Mouse (Mus musculus) heart, postnatal 10 days (tissue): ENCODE measurements around the gene Ccdc89. TPM values are rescaled to one million over a fixed set of nuclear protein-coding genes. Genes with fewer than 3 reads are reported as not detected.

Source experiments
- DNase-seq, 2 experiments: peaks; one replicate each; pipeline ENCODE4 v3.0.0; 2021
- intact Hi-C: fragments of 180-260 bp; cut with DNase I; formaldehyde crosslinking; loops from one replicate; pipeline ENCODE4 v1.15.1; 2025
- total RNA-seq, 2 experiments: library from RNA; stranded (reverse); gene quantifications; 2 replicates each; pipeline ENCODE4 v1.2.3; 2021

Ccdc89 gene
- total RNA-seq, 2 experiments from 2014 or later, result 0.17 to 0.27 TPM

- no peak for DNase-seq
- intact Hi-C loops, result no loop called here
Observed at GRCm38 (mm10) chr7:90461441-90461840, 35.1 kb downstream of the Ccdc89 start.

GRCm38 (mm10) chr7:90473511-90473910, 47.1 kb downstream of the Ccdc89 start:
- DNase-seq, result no peak
- intact Hi-C loops, result no loop called here

GRCm38 (mm10) chr7:90475793-90476312, 49.5 kb downstream of the Ccdc89 start, which contains the start of gene Tmem126b:
Gene Tmem126b, minus strand, starts transcription at chr7:90476001.
- intact Hi-C loops, result no loop called here
- DNase-seq, result peak; percentile 99

- peak; percentile 9 to 16 for DNase-seq
- intact Hi-C loops, result no loop called here
Observed at GRCm38 (mm10) chr7:90476313-90477245, 50.2 kb downstream of the Ccdc89 start, which contains the start of gene Dlg2. Gene Dlg2, plus strand, starts transcription at chr7:90476672.

Other genes starting within 250 kb of the Ccdc89 start
- not detected for gene Ccdc83, start 160.8 kb upstream of the Ccdc89 start, total RNA-seq
- gene Sytl2, start 124.3 kb upstream of the Ccdc89 start, total RNA-seq, result 1 to 10 TPM; 8.6 to 9.0 TPM
- 10 to 100 TPM; 30.2 to 32.2 TPM for gene Crebzf, start 16.2 kb downstream of the Ccdc89 start, total RNA-seq
- 10 to 100 TPM; 94.9 to 96.0 TPM for gene Tmem126a, start 30.7 kb downstream of the Ccdc89 start, total RNA-seq
- gene Tmem126b, start 49.4 kb downstream of the Ccdc89 start, total RNA-seq, result 10 to 100 TPM; 17.0 to 19.6 TPM
- gene Dlg2, start 50.1 kb downstream of the Ccdc89 start, total RNA-seq, result 1 to 10 TPM; 1.9 to 3.4 TPM